Mouse (Mus musculus) myocyte (in vitro differentiated cells): Measurements from ENCODE around the gene Myh7.

Experiments
- E2F4 ChIP-seq: IDR thresholded peaks from one replicate; pipeline ENCODE4 v1.6.1; 2011; ENCODE audit warnings: mild to moderate bottlenecking, control low read depth, moderate library complexity; ENCODE audit not compliant: insufficient read depth
- MYOG ChIP-seq, 3 experiments: IDR thresholded peaks; one replicate each; pipeline ENCODE4 v1.6.1; 2011; ENCODE audit warnings: control low read depth in 2 of 3, low read depth in 2 of 3, mild to moderate bottlenecking in 2 of 3; ENCODE audit not compliant: insufficient read length in 2 of 3, control insufficient read depth in 1 of 3, insufficient read depth in 1 of 3
- POLR2A ChIP-seq: IDR thresholded peaks from one replicate; pipeline ENCODE4 v1.6.1; 2011; ENCODE audit warnings: low read depth, mild to moderate bottlenecking, control low read depth, moderate library complexity; ENCODE audit not compliant: insufficient read length
- TCF12 ChIP-seq: IDR thresholded peaks from one replicate; pipeline ENCODE4 v1.6.1; 2011; ENCODE audit warnings: mild to moderate bottlenecking, control low read depth; ENCODE audit not compliant: poor library complexity, insufficient read depth, severe bottlenecking
- USF1 ChIP-seq: IDR thresholded peaks from one replicate; pipeline ENCODE4 v1.6.1; 2011; ENCODE audit warnings: low read depth, mild to moderate bottlenecking, control low read depth, moderate library complexity

DNA sequence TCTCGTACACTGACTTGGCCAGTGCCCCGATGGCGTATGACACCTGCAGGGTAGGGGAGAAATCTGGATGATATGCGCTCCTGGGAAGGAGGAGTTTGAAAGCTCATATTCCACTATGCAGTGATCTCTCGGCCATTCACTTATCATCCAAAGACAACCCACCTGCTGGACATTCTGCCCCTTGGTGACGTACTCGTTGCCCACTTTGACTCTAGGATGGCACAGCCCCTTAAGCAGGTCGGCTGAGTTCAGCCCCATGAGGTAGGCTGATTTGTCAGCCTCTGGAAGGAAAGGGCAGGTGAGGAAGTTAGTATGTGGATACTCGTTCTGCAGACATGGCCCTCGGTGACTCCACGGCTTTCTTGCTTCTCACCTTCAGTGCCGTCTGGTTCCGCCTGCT, 5.5 kb downstream of the Myh7 start:
- no peak for TF ChIP-seq POLR2A
- no peak for TF ChIP-seq TCF12
- TF ChIP-seq E2F4 = no peak
- no peak for TF ChIP-seq USF1
- TF ChIP-seq MYOG (IDR thresholded peaks at IDR 0.05; ENCODE audit: control insufficient read depth in 1 of 3, insufficient read depth in 1 of 3, insufficient read length in 2 of 3, low read depth in 2 of 3) = no peak
